Comparison of ENCODE assay signal across 16 mouse cellular contexts in the genomic region with DNA sequence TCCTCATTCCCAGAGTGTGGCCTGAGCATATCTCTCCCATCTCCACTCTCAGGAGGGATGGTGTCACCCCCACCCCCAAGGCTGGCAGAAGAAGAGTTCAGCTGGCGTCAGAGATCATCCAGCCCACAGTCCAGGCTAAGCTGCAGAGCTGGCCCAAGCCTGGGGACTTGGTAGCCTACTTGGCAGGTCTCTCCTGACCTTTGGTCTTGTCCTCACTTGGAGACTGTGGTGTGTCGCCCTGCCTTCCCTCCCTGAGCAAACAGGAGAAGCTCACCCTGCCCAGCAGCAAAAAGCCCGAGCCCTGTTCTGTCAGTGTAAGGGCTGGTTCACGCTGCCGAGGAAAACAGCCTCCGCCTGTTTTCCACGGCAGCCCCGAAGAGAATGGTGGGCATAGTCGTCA. TPM values are rescaled to one million over a fixed set of nuclear protein-coding genes. Genes with fewer than 3 reads are reported as not detected.
DNase-seq lines count a peak whose midpoint lies in the region; ATAC-seq and TF ChIP-seq lines count a peak whose summit lies in the region.
"Had no signal": no experiment of that assay in that cellular context is flagged by ENCODE, and none has a peak within 500 bp of the region (broad histone marks: within the 10 kb centered on the region; RNA-seq: fewer than 3 reads in every experiment).

No protein-coding gene starts in this region.

- no peak for TF ChIP-seq CTCF in layer of hippocampus, adult 2 months (conservative IDR thresholded peaks at IDR 0.05)
- TF ChIP-seq CTCF in cortical plate, adult 2 months (IDR thresholded peaks at IDR 0.05; ENCODE audit: extremely low read depth, insufficient read depth, low read length), result no peak
- TF ChIP-seq CTCF in small intestine, adult 2 months (IDR thresholded peaks at IDR 0.05; ENCODE audit: extremely low read depth, insufficient read length, insufficient replicate concordance, low read depth, low read length), result no peak

- peak; percentile 47 for ATAC-seq in intestine, embryonic 16.5 days
- ATAC-seq in frontal cortex, adult (ENCODE audit: low TSS enrichment), result no peak

- peak overlapping the region; percentile 55 for H3K9ac ChIP-seq in intestine, embryonic 16.5 days (ENCODE audit: low read depth, low read length)
- H3K9ac ChIP-seq: embryonic facial prominence, embryonic 12.5 days; limb, embryonic 12.5 days; lung, embryonic 14.5 days; neural tube, embryonic 13.5 days had no signal

- no peaks in the 10 kb centered on the region for H3K9me3 ChIP-seq in intestine, embryonic 16.5 days (ENCODE audit: control insufficient read depth, low read length)
- H3K9me3 ChIP-seq: embryonic facial prominence, embryonic 12.5 days; limb, embryonic 12.5 days; megakaryocyte, embryonic 14.5 days; neural tube, embryonic 13.5 days had no signal

- no peaks in the 10 kb centered on the region for H3K27me3 ChIP-seq in intestine, embryonic 16.5 days (replicated peaks; ENCODE audit: control insufficient read depth, insufficient read depth, low read length)
- no peaks in the 10 kb centered on the region for H3K27me3 ChIP-seq in small intestine, adult 2 months (ENCODE audit: control insufficient read depth, insufficient read depth, low read length)
- H3K27me3 ChIP-seq: embryonic facial prominence, embryonic 12.5 days; neural tube, embryonic 13.5 days had no signal

- no peak for DNase-seq in layer of hippocampus, adult 2 months (ENCODE audit: low spot score in 2 of 2)
- no peak for DNase-seq in layer of hippocampus, adult 11-12 months (ENCODE audit: low spot score)
- no peak for DNase-seq in ovary, adult 18-20 months (ENCODE audit: low spot score)
- DNase-seq: cerebellum, postnatal 14 days; heart, postnatal 36 days; lung, embryonic 14.5 days; thymus, adult 18-20 months had no signal

- TF ChIP-seq POLR2A in cortical plate, adult 2 months (IDR thresholded peaks at IDR 0.05; ENCODE audit: extremely low read depth, insufficient read depth, low read length), result no peak
- TF ChIP-seq POLR2A in small intestine, adult 2 months (IDR thresholded peaks at IDR 0.05; ENCODE audit: low read depth, low read length), result peak; percentile 27; the same call in 1 of the 2 replicates

- H3K4me1 ChIP-seq in cortical plate, adult 2 months (ENCODE audit: control insufficient read depth, insufficient read depth, low read length), result no peaks in the 10 kb centered on the region
- peaks cover 30% of the 10 kb centered on the region for H3K4me1 ChIP-seq in intestine, embryonic 16.5 days (ENCODE audit: control insufficient read depth, insufficient read depth, low read length)
- peaks cover 44% of the 10 kb centered on the region for H3K4me1 ChIP-seq in small intestine, adult 2 months (ENCODE audit: control insufficient read depth, insufficient read depth, insufficient read length, low read length)
- H3K4me1 ChIP-seq: embryonic facial prominence, embryonic 12.5 days; limb, embryonic 12.5 days had no signal

- H3K4me2 ChIP-seq in intestine, embryonic 16.5 days (ENCODE audit: low read depth, low read length), result peak overlapping the region; percentile 17; the same call in 1 of the 2 replicates
- H3K4me2 ChIP-seq: embryonic facial prominence, embryonic 12.5 days; heart, embryonic 11.5 days; limb, embryonic 12.5 days; lung, embryonic 14.5 days; neural tube, embryonic 13.5 days had no signal

- WGBS in intestine, embryonic 16.5 days, result 57% methylated on average over 9 of the region's 9 CpGs
- 22% methylated on average over 9 of the region's 9 CpGs for WGBS in small intestine, adult 2 months

- H3K36me3 ChIP-seq in intestine, embryonic 16.5 days (ENCODE audit: control insufficient read depth, insufficient read depth, low read length), result no peaks in the 10 kb centered on the region
- no peaks in the 10 kb centered on the region for H3K36me3 ChIP-seq in small intestine, adult 2 months (ENCODE audit: control insufficient read depth, insufficient read depth, low read length)
- H3K36me3 ChIP-seq: embryonic facial prominence, embryonic 12.5 days; limb, embryonic 12.5 days; neural tube, embryonic 13.5 days had no signal

- peak overlapping the region; percentile 57 for H3K27ac ChIP-seq in layer of hippocampus, adult 2 months
- H3K27ac ChIP-seq in cortical plate, adult 2 months (ENCODE audit: insufficient read depth, low read length), result 0 out of 2 replicates have a peak overlapping the region, but pooled peaks have one; percentile 27
- peak overlapping the region; percentile 83 for H3K27ac ChIP-seq in intestine, embryonic 16.5 days (ENCODE audit: low read length)
- H3K27ac ChIP-seq in small intestine, adult 2 months (ENCODE audit: insufficient read depth, low read depth, low read length), result peak overlapping the region; percentile 88
- H3K27ac ChIP-seq: embryonic facial prominence, embryonic 12.5 days; limb, embryonic 12.5 days; neural tube, embryonic 13.5 days had no signal

- no peak overlapping the region for H3K4me3 ChIP-seq in layer of hippocampus, adult 2 months
- H3K4me3 ChIP-seq in cortical plate, adult 2 months (ENCODE audit: insufficient read depth, low read length), result no peak overlapping the region
- H3K4me3 ChIP-seq in intestine, embryonic 16.5 days (ENCODE audit: low read length), result 0 out of 2 replicates have a peak overlapping the region, but pooled peaks have one; percentile 1
- 0 out of 2 replicates have a peak overlapping the region, but pooled peaks have one; percentile 24 for H3K4me3 ChIP-seq in small intestine, adult 2 months (ENCODE audit: low read depth, low read length)
- H3K4me3 ChIP-seq: embryonic facial prominence, embryonic 12.5 days; limb, embryonic 12.5 days; megakaryocyte, embryonic 14.5 days; neural tube, embryonic 13.5 days had no signal

RNA-seq across cellular contexts. Expression of a gene that starts 10.1 kb away (rescaled TPM):
- total RNA-seq in layer of hippocampus, adult 2 months (2021), result 10 to 100 TPM; 37.5 to 39.8 TPM
- 165 and 190 TPM in 2 replicates for polyA plus RNA-seq in cortical plate, adult 2 months (2012; rRNA removed)
- polyA plus RNA-seq in intestine, embryonic 16.5 days (2015; fragmentation: Nextera tagmentation; extraction: Ambion mirVana), result 55.6 and 64.0 TPM in 2 replicates
- polyA plus RNA-seq in small intestine, adult 2 months (2012; rRNA removed), result 50.9 and 84.3 TPM in 2 replicates
- polyA plus RNA-seq: heart, embryonic 11.5 days had no signal

RNA-seq across cellular contexts. Expression of a gene that starts 19.6 kb away (rescaled TPM):
- 100 to 1,000 TPM; 145 to 147 TPM for total RNA-seq in layer of hippocampus, adult 2 months (2021)
- 234 and 235 TPM in 2 replicates for polyA plus RNA-seq in cortical plate, adult 2 months (2012; rRNA removed)
- 104 and 106 TPM in 2 replicates for polyA plus RNA-seq in intestine, embryonic 16.5 days (2015; fragmentation: Nextera tagmentation; extraction: Ambion mirVana)
- polyA plus RNA-seq in small intestine, adult 2 months (2012; rRNA removed), result 26.3 and 50.7 TPM in 2 replicates

RNA-seq across cellular contexts. Expression of a gene that starts 59.4 kb away (rescaled TPM):
- under 1 TPM in 1 of 2 experiments, not detected in 1; 0.37 TPM for total RNA-seq in layer of hippocampus, adult 2 months (2021)
- polyA plus RNA-seq in cortical plate, adult 2 months (2012; rRNA removed), result 0.33 and 0.34 TPM in 2 replicates
- 0.10 TPM in 1 of 2 replicates, not detected in the other for polyA plus RNA-seq in intestine, embryonic 16.5 days (2015; fragmentation: Nextera tagmentation; extraction: Ambion mirVana)
- polyA plus RNA-seq in small intestine, adult 2 months (2012; rRNA removed), result 4.2 and 6.5 TPM in 2 replicates
- total RNA-seq: heart, postnatal 36 days had no signal
- polyA plus RNA-seq: embryonic facial prominence, embryonic 12.5 days; heart, embryonic 11.5 days; limb, embryonic 12.5 days; lung, embryonic 14.5 days; neural tube, embryonic 13.5 days had no signal

Comparison
In these comparisons a context has a peak if more than half of its experiments do, and no peak if none do; other contexts are left out.
1. H3K27ac ChIP-seq: peak in every context shown above with its lines; median percentile 88 in small intestine, adult 2 months; 83 in intestine, embryonic 16.5 days; 57 in layer of hippocampus, adult 2 months; 27 in cortical plate, adult 2 months.
2. H3K4me3 ChIP-seq: peak in intestine, embryonic 16.5 days (single experiment) and small intestine, adult 2 months (single experiment); none in layer of hippocampus, adult 2 months (single experiment) and cortical plate, adult 2 months (single experiment).